Mouse (Mus musculus) T-cell, adult 2 months (primary cell): ENCODE measurements around the gene Smo.
"Not testable (repeated sequence)": the region's sequence is repeated elsewhere in the genome, so short reads cannot be mapped to it uniquely, and the experiment has no call there.

Source experiments
- DNase-seq: peaks from one replicate; pipeline ENCODE4 v3.0.0; 2022; ENCODE audit warnings: low spot score

Smo gene

GRCm38 (mm10) chr6:29728035-29728434 lies 7.3 kb upstream of the Smo start:
- DNase-seq: no peak

GRCm38 (mm10) chr6:29729491-29729890 lies 5.8 kb upstream of the Smo start:
- DNase-seq: no peak

- peak; percentile 10 for DNase-seq
Measured at GRCm38 (mm10) chr6:29735689-29736451, 567 bp downstream of the Smo start.

GRCm38 (mm10) chr6:29736610-29737458 lies 1.5 kb downstream of the Smo start:
- DNase-seq: no peak

GRCm38 (mm10) chr6:29751466-29752152 lies 16.3 kb downstream of the Smo start:
- no peak for DNase-seq

GRCm38 (mm10) chr6:29753336-29753735 lies 18.0 kb downstream of the Smo start:
- DNase-seq: no peak

GRCm38 (mm10) chr6:29756001-29756400 lies 20.7 kb downstream of the Smo start:
- DNase-seq: no peak

- DNase-seq: no peak
Measured at GRCm38 (mm10) chr6:29756476-29756875, 21.2 kb downstream of the Smo start.

- peak; percentile 57 for DNase-seq
Measured at GRCm38 (mm10) chr6:29758417-29758816, 23.1 kb downstream of the Smo start.

- no peak for DNase-seq
Measured at GRCm38 (mm10) chr6:29759012-29759679, 23.8 kb downstream of the Smo start.

GRCm38 (mm10) chr6:29760397-29760796 lies 25.1 kb downstream of the Smo start:
- not testable (repeated sequence) for DNase-seq

- DNase-seq: no peak
Measured at GRCm38 (mm10) chr6:29761282-29761681, 26.0 kb downstream of the Smo start.

GRCm38 (mm10) chr6:29762524-29762923 lies 27.2 kb downstream of the Smo start:
- no peak for DNase-seq

GRCm38 (mm10) chr6:29766874-29767273 lies 31.6 kb downstream of the Smo start:
- DNase-seq: no peak

- peak; percentile 98 for DNase-seq
Measured at GRCm38 (mm10) chr6:29767813-29768660, 32.7 kb downstream of the Smo start, which contains the start of gene Ahcyl2. TSS of gene Ahcyl2 (plus strand) at chr6:29768011.

GRCm38 (mm10) chr6:29768791-29769441 lies 33.6 kb downstream of the Smo start:
- DNase-seq: peak; percentile 48

GRCm38 (mm10) chr6:29770672-29771321 lies 35.5 kb downstream of the Smo start:
- no peak for DNase-seq

GRCm38 (mm10) chr6:29772236-29772635 lies 36.9 kb downstream of the Smo start:
- DNase-seq: no peak

- no peak for DNase-seq
Measured at GRCm38 (mm10) chr6:29774161-29774560, 38.9 kb downstream of the Smo start.

GRCm38 (mm10) chr6:29775609-29776008 lies 40.3 kb downstream of the Smo start:
- DNase-seq: no peak
